Mouse (Mus musculus): ENCODE measurements around the gene Slc4a2.

DNA sequence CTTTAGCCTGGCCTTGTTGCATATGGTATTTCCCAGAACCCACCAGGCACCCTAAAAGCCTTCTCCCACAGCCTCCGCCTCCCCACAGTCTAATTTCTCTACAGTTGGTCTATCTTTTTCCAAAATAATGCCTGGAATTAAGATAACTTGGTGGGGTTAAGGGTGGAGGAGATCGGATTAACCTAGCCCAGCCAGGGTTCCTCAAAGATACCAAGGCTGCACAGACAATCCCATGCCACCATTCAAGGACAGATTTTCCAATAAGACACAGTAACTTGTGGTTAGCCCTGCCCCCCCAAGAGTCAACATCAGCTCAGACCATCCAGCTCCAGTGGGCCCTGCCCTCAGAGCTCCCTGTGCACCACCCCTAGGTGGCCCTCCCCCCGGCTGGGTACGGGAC is 43.1 kb upstream of the Slc4a2 start:
- TF ChIP-seq TAL1 (conservative IDR thresholded peaks at IDR 0.05; ENCODE audit: low read depth, low read length) = no peak
- no peak for TF ChIP-seq CTCF (IDR thresholded peaks at IDR 0.05; ENCODE audit: low read depth, low read length)

Data from G1E (cell line).